Mouse (Mus musculus): ENCODE measurements at regions not wholly inside any gene's neighbourhood (a gene's known extent, or its start where the extent isn't known, plus 50 kb on each side); places are given as distances from the start of the nearest gene placed in this dataset.

DNA sequence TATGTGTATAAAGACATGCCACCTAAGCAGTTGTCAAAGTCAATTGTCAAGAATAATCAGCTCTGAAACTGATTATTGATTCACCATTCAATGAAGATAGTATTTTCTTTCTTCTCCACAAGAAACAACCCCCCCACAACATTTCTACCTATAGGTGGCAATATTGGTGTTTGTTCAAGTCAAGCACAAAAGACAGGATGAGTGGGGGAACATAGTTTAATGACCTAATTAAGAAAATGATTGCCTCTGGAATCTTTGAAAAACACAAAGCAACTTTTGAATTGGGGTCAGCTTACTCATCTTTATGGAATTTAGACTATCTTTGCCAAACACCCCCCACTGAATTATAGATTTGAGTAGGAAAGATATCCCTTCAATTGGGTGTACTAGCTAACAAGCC lies 194.8 kb upstream of the Emcn start:
- no peak for TF ChIP-seq CTCF (IDR thresholded peaks at IDR 0.05; ENCODE audit: borderline replicate concordance, extremely low read depth, insufficient read depth, insufficient read length)
- TF ChIP-seq POLR2A (IDR thresholded peaks at IDR 0.05; ENCODE audit: borderline replicate concordance, extremely low read depth, insufficient read depth, insufficient read length, poor library complexity, severe bottlenecking), result no peak

Measured in brain, embryonic 14.5 days (tissue).